ENCODE assay signal across 28 mouse cellular contexts in genomic region chr3:34903106-34903505, GRCm38 (mm10).
"Had no signal": no experiment of that assay in that cellular context is flagged by ENCODE, and none has a peak within 500 bp of the region (broad histone marks: within the 10 kb centered on the region; RNA-seq: fewer than 3 reads in every experiment).

No protein-coding gene starts in this region.

- DNase-seq: cerebellum, adult 2 months; cerebellum, adult 8-10 months; cerebellum, adult 9-10 months; cerebellum, adult 9-11 months; cerebellum, postnatal 10 days; cerebellum, postnatal 14 days; cerebellum, postnatal 25 days; cerebellum, postnatal 36 days; embryo, embryonic 11 days; forebrain, postnatal 0 days; gastrocnemius, adult 2 months; gastrocnemius, postnatal 10 days; gastrocnemius, postnatal 14 days; gastrocnemius, postnatal 25 days; gastrocnemius, postnatal 36 days; heart, adult 18-20 months; heart, adult 2 months had no signal

- H3K4me1 ChIP-seq: embryonic facial prominence, embryonic 12.5 days; embryonic facial prominence, embryonic 15.5 days; forebrain, embryonic 10.5 days; forebrain, embryonic 12.5 days had no signal

- H3K9me3 ChIP-seq: embryonic facial prominence, embryonic 10.5 days; embryonic facial prominence, embryonic 12.5 days; embryonic facial prominence, embryonic 13.5 days; embryonic facial prominence, embryonic 15.5 days; forebrain, embryonic 10.5 days; forebrain, embryonic 12.5 days; forebrain, embryonic 13.5 days; forebrain, embryonic 15.5 days had no signal

- H3K27ac ChIP-seq: embryonic facial prominence, embryonic 10.5 days; embryonic facial prominence, embryonic 12.5 days; embryonic facial prominence, embryonic 13.5 days; embryonic facial prominence, embryonic 15.5 days; forebrain, embryonic 10.5 days; forebrain, embryonic 12.5 days; forebrain, embryonic 13.5 days; forebrain, embryonic 15.5 days; gastrocnemius, adult 2 months; heart, adult 2 months had no signal

- H3K9ac ChIP-seq: embryonic facial prominence, embryonic 12.5 days; embryonic facial prominence, embryonic 13.5 days; embryonic facial prominence, embryonic 15.5 days; forebrain, embryonic 12.5 days; forebrain, embryonic 13.5 days; forebrain, embryonic 15.5 days; forebrain, postnatal 0 days had no signal

- ATAC-seq: forebrain, embryonic 13.5 days; forebrain, embryonic 14.5 days; forebrain, embryonic 15.5 days; forebrain, embryonic 16.5 days; forebrain, postnatal 0 days had no signal

- H3K4me3 ChIP-seq: embryonic facial prominence, embryonic 10.5 days; embryonic facial prominence, embryonic 12.5 days; embryonic facial prominence, embryonic 13.5 days; embryonic facial prominence, embryonic 15.5 days; erythroblast, embryonic 14.5 days; forebrain, embryonic 10.5 days; forebrain, embryonic 12.5 days; forebrain, embryonic 13.5 days; forebrain, embryonic 15.5 days; gastrocnemius, adult 2 months; heart, adult 2 months had no signal

- H3K36me3 ChIP-seq: embryonic facial prominence, embryonic 10.5 days; embryonic facial prominence, embryonic 12.5 days; embryonic facial prominence, embryonic 13.5 days; embryonic facial prominence, embryonic 15.5 days; forebrain, embryonic 10.5 days; forebrain, embryonic 12.5 days; forebrain, embryonic 15.5 days had no signal

- H3K27me3 ChIP-seq: embryonic facial prominence, embryonic 12.5 days; forebrain, embryonic 12.5 days; forebrain, embryonic 13.5 days; forebrain, embryonic 15.5 days had no signal

- H3K4me2 ChIP-seq: embryonic facial prominence, embryonic 12.5 days; embryonic facial prominence, embryonic 13.5 days; embryonic facial prominence, embryonic 15.5 days; forebrain, embryonic 12.5 days; forebrain, embryonic 13.5 days; forebrain, embryonic 15.5 days had no signal
